Mouse (Mus musculus): ENCODE data around the gene March9. TPM values are rescaled to one million over a fixed set of nuclear protein-coding genes. Genes with fewer than 3 reads are reported as not detected.

Gene March9
- polyA plus RNA-seq, 2 experiments = 2.7 to 8.6 TPM

- H3K36me3 ChIP-seq (ENCODE audit: control insufficient read depth, insufficient read depth, low read length) = peaks cover 32% of the 10 kb centered on the region
- 78% methylated on average over 2 of the region's 2 CpGs for WGBS
- H3K27me3 ChIP-seq (ENCODE audit: control insufficient read depth, insufficient read depth, low read length) = peaks cover 11% of the 10 kb centered on the region; the same call in 1 of the 2 replicates
- no peak for TF ChIP-seq POLR2A (IDR thresholded peaks at IDR 0.05; ENCODE audit: borderline replicate concordance, extremely low read depth, insufficient read depth, insufficient read length)
- no peak overlapping the region for H3K4me2 ChIP-seq (replicated peaks; ENCODE audit: low read depth, low read length, severe bottlenecking)
- DNase-seq (ENCODE audit: low spot score) (no peak), ATAC-seq (ENCODE audit: low FRiP score, low read depth) (no peak)
- H3K4me3 ChIP-seq (replicated peaks; ENCODE audit: low read length) = no peak overlapping the region
- H3K9ac ChIP-seq (ENCODE audit: low read depth, low read length, severe bottlenecking) = no peak overlapping the region
- H3K27ac ChIP-seq (replicated peaks; ENCODE audit: low read depth, low read length) = no peak overlapping the region
- H3K4me1 ChIP-seq (ENCODE audit: control insufficient read depth, insufficient read depth, low read length) = peaks cover 11% of the 10 kb centered on the region; the same call in 1 of the 2 replicates
- H3K9me3 ChIP-seq (ENCODE audit: control insufficient read depth, low read length) = no peaks in the 10 kb centered on the region
Measured at GRCm38 (mm10) chr10:127061513-127061912, 1.5 kb upstream of the March9 start.

GRCm38 (mm10) chr10:127061085-127061484 is 1.1 kb upstream of the March9 start:
- Histone ChIP-seq H3K4me3 (replicated peaks; ENCODE audit: low read length) (no peak overlapping the region), H3K4me2 (replicated peaks; ENCODE audit: low read depth, low read length, severe bottlenecking) (no peak overlapping the region)
- 48% methylated on average over 5 of the region's 5 CpGs for WGBS

GRCm38 (mm10) chr10:127059174-127059967 is 613 bp downstream of the March9 start:
- H3K36me3 ChIP-seq (ENCODE audit: control insufficient read depth, insufficient read depth, low read length) = peaks cover 19% of the 10 kb centered on the region
- H3K9ac ChIP-seq (ENCODE audit: low read depth, low read length, severe bottlenecking) = peak overlapping the region; percentile 79
- ATAC-seq (ENCODE audit: low FRiP score, low read depth) (no peak), DNase-seq (ENCODE audit: low spot score) (no peak)
- H3K4me1 ChIP-seq (ENCODE audit: control insufficient read depth, insufficient read depth, low read length) = peaks cover 7% of the 10 kb centered on the region; the same call in 1 of the 2 replicates
- TF ChIP-seq POLR2A (IDR thresholded peaks at IDR 0.05; ENCODE audit: borderline replicate concordance, extremely low read depth, insufficient read depth, insufficient read length) = no peak
- peaks cover 11% of the 10 kb centered on the region; the same call in 1 of the 2 replicates for H3K27me3 ChIP-seq (ENCODE audit: control insufficient read depth, insufficient read depth, low read length)
- no peaks in the 10 kb centered on the region for H3K9me3 ChIP-seq (ENCODE audit: control insufficient read depth, low read length)
- no peak overlapping the region for H3K27ac ChIP-seq (replicated peaks; ENCODE audit: low read depth, low read length)
- 2% methylated on average over 17 of the region's 92 CpGs for WGBS
- H3K4me3 ChIP-seq (replicated peaks; ENCODE audit: low read length) = peak overlapping the region; percentile 75
- H3K4me2 ChIP-seq (replicated peaks; ENCODE audit: low read depth, low read length, severe bottlenecking) = peak overlapping the region; percentile 94

More at GRCm38 (mm10) chr10:127061085-127061484, 1.1 kb upstream of the March9 start:
- DNase-seq (ENCODE audit: low spot score) = no peak
- Histone ChIP-seq H3K36me3 (ENCODE audit: control insufficient read depth, insufficient read depth, low read length) (peaks cover 32% of the 10 kb centered on the region), H3K27ac (replicated peaks; ENCODE audit: low read depth, low read length) (no peak overlapping the region), H3K4me1 (ENCODE audit: control insufficient read depth, insufficient read depth, low read length) (peaks cover 11% of the 10 kb centered on the region; the same call in 1 of the 2 replicates), H3K9ac (ENCODE audit: low read depth, low read length, severe bottlenecking) (no peak overlapping the region), H3K9me3 (ENCODE audit: control insufficient read depth, low read length) (no peaks in the 10 kb centered on the region), H3K27me3 (ENCODE audit: control insufficient read depth, insufficient read depth, low read length) (peaks cover 11% of the 10 kb centered on the region; the same call in 1 of the 2 replicates)
- ATAC-seq (ENCODE audit: low FRiP score, low read depth) = no peak
- TF ChIP-seq POLR2A (IDR thresholded peaks at IDR 0.05; ENCODE audit: borderline replicate concordance, extremely low read depth, insufficient read depth, insufficient read length) = no peak

GRCm38 (mm10) chr10:127058708-127059107 is 1.3 kb downstream of the March9 start:
- no peak for ATAC-seq (ENCODE audit: low FRiP score, low read depth)
- H3K4me1 ChIP-seq (ENCODE audit: control insufficient read depth, insufficient read depth, low read length) = peaks cover 7% of the 10 kb centered on the region; the same call in 1 of the 2 replicates
- peaks cover 11% of the 10 kb centered on the region; the same call in 1 of the 2 replicates for H3K27me3 ChIP-seq (ENCODE audit: control insufficient read depth, insufficient read depth, low read length)
- WGBS = 9% methylated on average over 8 of the region's 8 CpGs
- TF ChIP-seq POLR2A (IDR thresholded peaks at IDR 0.05; ENCODE audit: borderline replicate concordance, extremely low read depth, insufficient read depth, insufficient read length) = no peak
- no peak for DNase-seq (ENCODE audit: low spot score)
- H3K4me3 ChIP-seq (replicated peaks; ENCODE audit: low read length) = peak overlapping the region; percentile 75
- H3K9me3 ChIP-seq (ENCODE audit: control insufficient read depth, low read length) = no peaks in the 10 kb centered on the region
- H3K4me2 ChIP-seq (replicated peaks; ENCODE audit: low read depth, low read length, severe bottlenecking) = peak overlapping the region; percentile 94
- H3K27ac ChIP-seq (replicated peaks; ENCODE audit: low read depth, low read length) = no peak overlapping the region
- peaks cover 18% of the 10 kb centered on the region for H3K36me3 ChIP-seq (ENCODE audit: control insufficient read depth, insufficient read depth, low read length)
- H3K9ac ChIP-seq (ENCODE audit: low read depth, low read length, severe bottlenecking) = peak overlapping the region; percentile 79; the same call in 1 of the 2 replicates

GRCm38 (mm10) chr10:127058161-127058560 is 1.8 kb downstream of the March9 start:
- no peak for TF ChIP-seq POLR2A (IDR thresholded peaks at IDR 0.05; ENCODE audit: borderline replicate concordance, extremely low read depth, insufficient read depth, insufficient read length)
- peak; percentile 70 for DNase-seq (ENCODE audit: low spot score)
- peaks cover 11% of the 10 kb centered on the region; the same call in 1 of the 2 replicates for H3K27me3 ChIP-seq (ENCODE audit: control insufficient read depth, insufficient read depth, low read length)
- peak overlapping the region; percentile 75 for H3K4me3 ChIP-seq (replicated peaks; ENCODE audit: low read length)
- H3K4me1 ChIP-seq (ENCODE audit: control insufficient read depth, insufficient read depth, low read length) = peaks cover 7% of the 10 kb centered on the region; the same call in 1 of the 2 replicates
- 0 out of 2 replicates have a peak, but pooled peaks have one; percentile 20 for ATAC-seq (ENCODE audit: low FRiP score, low read depth)
- peaks cover 18% of the 10 kb centered on the region for H3K36me3 ChIP-seq (ENCODE audit: control insufficient read depth, insufficient read depth, low read length)
- no peaks in the 10 kb centered on the region for H3K9me3 ChIP-seq (ENCODE audit: control insufficient read depth, low read length)
- no peak overlapping the region for H3K9ac ChIP-seq (ENCODE audit: low read depth, low read length, severe bottlenecking)
- H3K27ac ChIP-seq (replicated peaks; ENCODE audit: low read depth, low read length) = no peak overlapping the region
- peak overlapping the region; percentile 94 for H3K4me2 ChIP-seq (replicated peaks; ENCODE audit: low read depth, low read length, severe bottlenecking)
- WGBS = 2% methylated on average over 9 of the region's 9 CpGs
